Mouse (Mus musculus) testis, adult 2 months (tissue): Measurements from ENCODE around the gene Nav2.

Experiments
- CTCF ChIP-seq: fragments of 200-500 bp; IDR thresholded peaks from 2 replicates; pipeline ENCODE4 v1.5.1; 2012; ENCODE audit warnings: low read depth, mild to moderate bottlenecking, inconsistent platforms, low read length, moderate library complexity; ENCODE audit not compliant: control insufficient read depth, insufficient read depth, insufficient replicate concordance
- POLR2A ChIP-seq: fragments of 200-500 bp; IDR thresholded peaks from 2 replicates; pipeline ENCODE4 v1.6.1; 2012; ENCODE audit warnings: low read depth, mild to moderate bottlenecking, inconsistent platforms, low read length, moderate library complexity; ENCODE audit not compliant: control insufficient read depth

- TF ChIP-seq CTCF (no peak), POLR2A (no peak)
Observed at GRCm38 (mm10) chr7:48891029-48891428, 17.5 kb upstream of the Nav2 start.
